Mouse (Mus musculus) splenic B cell, adult 2 months (primary cell): ENCODE data around the gene Ptch1.
A peak's percentile ranks its signal among the peaks of the same experiment; 100 is the strongest.

Experiments used
- DNase-seq: peaks from one replicate; pipeline ENCODE4 v3.0.0-alpha.2; 2011; ENCODE audit warnings: low read depth, low spot score
- H3K27me3 ChIP-seq: 2 replicates; pipeline ENCODE4 v1.6.1; 2012; ENCODE audit warnings: mild to moderate bottlenecking, low read length, moderate library complexity, mixed read lengths; ENCODE audit not compliant: control insufficient read depth, poor library complexity, insufficient read depth, severe bottlenecking
- H3K36me3 ChIP-seq: 2 replicates; pipeline ENCODE4 v1.6.1; 2012; ENCODE audit warnings: mild to moderate bottlenecking, low read length, moderate library complexity, mixed read lengths; ENCODE audit not compliant: control insufficient read depth, poor library complexity, insufficient read depth, severe bottlenecking

The Ptch1 gene

GRCm38 (mm10) chr13:63567677-63568293 is 5.6 kb downstream of the Ptch1 start:
- H3K27me3 ChIP-seq = no peaks in the 10 kb centered on the region
- DNase-seq = peak; percentile 88
- 0 out of 2 replicates have a peak, but pooled peaks cover 1% of the 10 kb centered on the region for H3K36me3 ChIP-seq

- peak; percentile 71 for DNase-seq
- Histone ChIP-seq H3K27me3 (no peaks in the 10 kb centered on the region), H3K36me3 (0 out of 2 replicates have a peak, but pooled peaks cover 1% of the 10 kb centered on the region)
Observed at GRCm38 (mm10) chr13:63566018-63567015, 7.1 kb downstream of the Ptch1 start.

- Histone ChIP-seq H3K27me3 (no peaks in the 10 kb centered on the region), H3K36me3 (0 out of 2 replicates have a peak, but pooled peaks cover 1% of the 10 kb centered on the region)
- DNase-seq = peak; percentile 37
Observed at GRCm38 (mm10) chr13:63565320-63566017, 7.9 kb downstream of the Ptch1 start.

GRCm38 (mm10) chr13:63564626-63565319 is 8.6 kb downstream of the Ptch1 start:
- Histone ChIP-seq H3K36me3 (0 out of 2 replicates have a peak, but pooled peaks cover 1% of the 10 kb centered on the region), H3K27me3 (no peaks in the 10 kb centered on the region)
- DNase-seq = peak; percentile 67

GRCm38 (mm10) chr13:63563781-63564625 is 9.4 kb downstream of the Ptch1 start:
- peak; percentile 58 for DNase-seq

GRCm38 (mm10) chr13:63562972-63563780 is 10.2 kb downstream of the Ptch1 start:
- H3K36me3 ChIP-seq = no peaks in the 10 kb centered on the region
- DNase-seq = peak; percentile 74
- H3K27me3 ChIP-seq = no peaks in the 10 kb centered on the region

More at GRCm38 (mm10) chr13:63563781-63564625, 9.4 kb downstream of the Ptch1 start:
- Histone ChIP-seq H3K36me3 (0 out of 2 replicates have a peak, but pooled peaks cover 1% of the 10 kb centered on the region), H3K27me3 (no peaks in the 10 kb centered on the region)

GRCm38 (mm10) chr13:63562141-63562971 is 11.0 kb downstream of the Ptch1 start:
- no peaks in the 10 kb centered on the region for H3K36me3 ChIP-seq
- no peak for DNase-seq
- no peaks in the 10 kb centered on the region for H3K27me3 ChIP-seq

GRCm38 (mm10) chr13:63558297-63558890 is 15.0 kb downstream of the Ptch1 start:
- no peaks in the 10 kb centered on the region for H3K36me3 ChIP-seq
- H3K27me3 ChIP-seq = no peaks in the 10 kb centered on the region
- DNase-seq = no peak

GRCm38 (mm10) chr13:63556431-63556830 is 17.0 kb downstream of the Ptch1 start:
- Histone ChIP-seq H3K27me3 (no peaks in the 10 kb centered on the region), H3K36me3 (no peaks in the 10 kb centered on the region)
- DNase-seq = no peak

GRCm38 (mm10) chr13:63555885-63556284 is 17.5 kb downstream of the Ptch1 start:
- no peak for DNase-seq
- Histone ChIP-seq H3K27me3 (no peaks in the 10 kb centered on the region), H3K36me3 (no peaks in the 10 kb centered on the region)

GRCm38 (mm10) chr13:63554569-63554968 is 18.8 kb downstream of the Ptch1 start:
- H3K36me3 ChIP-seq = no peaks in the 10 kb centered on the region
- DNase-seq = no peak
- H3K27me3 ChIP-seq = no peaks in the 10 kb centered on the region

- no peak for DNase-seq
- Histone ChIP-seq H3K36me3 (no peaks in the 10 kb centered on the region), H3K27me3 (no peaks in the 10 kb centered on the region)
Observed at GRCm38 (mm10) chr13:63553436-63553835, 20.0 kb downstream of the Ptch1 start.
